Mouse (Mus musculus) neural tube, embryonic 13.5 days (tissue): ENCODE measurements around the gene Kctd13. TPM values are rescaled to one million over a fixed set of nuclear protein-coding genes. Genes with fewer than 3 reads are reported as not detected.
"Not testable (repeated sequence)": the region's sequence is repeated elsewhere in the genome, so short reads cannot be mapped to it uniquely, and the experiment has no call there.

Experiments
- ATAC-seq: fragments of 200-750 bp; cut with Nextera tagmentation; 2 replicates; pipeline ENCODE4 v1.8.0; 2017; ENCODE audit warnings: low read depth, mild to moderate bottlenecking, moderate TSS enrichment, moderate library complexity
- H3K27ac ChIP-seq: fragments of 300-500 bp; sonication (generic); replicated peaks from 2 replicates; pipeline ENCODE4 v1.5.1; 2015; ENCODE audit warnings: moderate library complexity, mild to moderate bottlenecking, inconsistent platforms
- H3K27me3 ChIP-seq: fragments of 300-500 bp; sonication (generic); 2 replicates; pipeline ENCODE4 v1.6.1; 2015; ENCODE audit warnings: mild to moderate bottlenecking, inconsistent platforms
- H3K36me3 ChIP-seq: fragments of 300-500 bp; sonication (generic); 2 replicates; pipeline ENCODE4 v1.6.1; 2015; ENCODE audit warnings: mild to moderate bottlenecking, inconsistent platforms
- H3K4me1 ChIP-seq: fragments of 300-500 bp; sonication (generic); replicated peaks from 2 replicates; pipeline ENCODE4 v1.6.1; 2015; ENCODE audit warnings: inconsistent platforms
- H3K4me2 ChIP-seq: fragments of 300-500 bp; sonication (generic); 2 replicates; pipeline ENCODE4 v1.6.1; 2015; ENCODE audit warnings: inconsistent platforms, mild to moderate bottlenecking, moderate library complexity
- H3K4me3 ChIP-seq: fragments of 300-500 bp; sonication (generic); 2 replicates; pipeline ENCODE4 v1.5.1; 2015; ENCODE audit warnings: mild to moderate bottlenecking, inconsistent platforms
- H3K9ac ChIP-seq: fragments of 300-500 bp; sonication (generic); 2 replicates; pipeline ENCODE4 v1.6.1; 2015; ENCODE audit warnings: moderate library complexity, mild to moderate bottlenecking, inconsistent platforms
- H3K9me3 ChIP-seq: fragments of 300-500 bp; sonication (generic); 2 replicates; pipeline ENCODE4 v1.6.1; 2016; ENCODE audit warnings: inconsistent platforms
- WGBS: fragments of 180-500 bp; shearing (Covaris S2); methylation state at CpG from one replicate; pipeline ENCODE4 v1.1.7; 2015; 5-methylcytosine and 5-hydroxymethylcytosine counted together
- polyA plus RNA-seq: library from polyadenylated mRNA; unstranded; fragments of >200 nt; fragmentation: Nextera tagmentation; extraction: Ambion mirVana; gene quantifications from 2 replicates; pipeline ENCODE4 v1.2.1, GENCODE M21; 2015

Gene Kctd13
- 94.3 and 99.3 TPM in 2 replicates for polyA plus RNA-seq

GRCm38 (mm10) chr7:126928384-126929037 lies at the start of gene Kctd13:
Gene Kctd13, plus strand, starts transcription at chr7:126928879.
- H3K4me2 ChIP-seq = peak within 1 kb of the TSS; percentile 86
- WGBS = 3% methylated on average over 56 of the region's 56 CpGs
- H3K27me3 ChIP-seq = no peaks in the 10 kb centered on the region
- H3K9ac ChIP-seq = peak within 1 kb of the TSS; percentile 77
- peak within 1 kb of the TSS; percentile 80 for H3K4me3 ChIP-seq
- peaks cover 15% of the 10 kb centered on the region; the same call in 1 of the 2 replicates for H3K36me3 ChIP-seq
- H3K4me1 ChIP-seq = peaks cover 19% of the 10 kb centered on the region
- peak; percentile 98 for ATAC-seq
- H3K27ac ChIP-seq = peak within 1 kb of the TSS; percentile 80
- H3K9me3 ChIP-seq = no peaks in the 10 kb centered on the region

GRCm38 (mm10) chr7:126881040-126881439 lies 47.6 kb upstream of the Kctd13 start:
- Histone ChIP-seq H3K27ac (0 out of 2 replicates have a peak overlapping the region, but pooled peaks have one; percentile 33), H3K36me3 (peaks cover 48% of the 10 kb centered on the region), H3K27me3 (no peaks in the 10 kb centered on the region), H3K4me1 (peaks cover 40% of the 10 kb centered on the region), H3K4me3 (peak overlapping the region; percentile 91; the same call in 1 of the 2 replicates), H3K9ac (peak overlapping the region; percentile 94), H3K4me2 (peak overlapping the region; percentile 99), H3K9me3 (no peaks in the 10 kb centered on the region)
- WGBS = 76% methylated on average over 6 of the region's 6 CpGs
- ATAC-seq = no peak

GRCm38 (mm10) chr7:126883731-126884181 lies 44.9 kb upstream of the Kctd13 start:
- no peak for ATAC-seq
- H3K4me2 ChIP-seq = peak overlapping the region; percentile 99
- under 1% methylated on average over 15 of the region's 15 CpGs for WGBS

GRCm38 (mm10) chr7:126884286-126885164 lies 44.2 kb upstream of the Kctd13 start, which contains the start of gene Taok2:
Gene Taok2, minus strand, starts transcription at chr7:126884703.
- peak within 1 kb of the TSS; percentile 94 for H3K9ac ChIP-seq
- H3K4me1 ChIP-seq = peaks cover 40% of the 10 kb centered on the region
- ATAC-seq = peak; percentile 98
- peak within 1 kb of the TSS; percentile 95 for H3K27ac ChIP-seq
- peaks cover 13% of the 10 kb centered on the region for H3K36me3 ChIP-seq
- H3K9me3 ChIP-seq = no peaks in the 10 kb centered on the region
- H3K27me3 ChIP-seq = no peaks in the 10 kb centered on the region
- peak within 1 kb of the TSS; percentile 91 for H3K4me3 ChIP-seq
- peak within 1 kb of the TSS; percentile 99 for H3K4me2 ChIP-seq
- WGBS = under 1% methylated on average over 55 of the region's 56 CpGs

More at GRCm38 (mm10) chr7:126883731-126884181, 44.9 kb upstream of the Kctd13 start:
- Histone ChIP-seq H3K4me3 (peak overlapping the region; percentile 91), H3K36me3 (peaks cover 20% of the 10 kb centered on the region), H3K27ac (peak overlapping the region; percentile 95), H3K4me1 (peaks cover 40% of the 10 kb centered on the region), H3K9ac (peak overlapping the region; percentile 94), H3K9me3 (no peaks in the 10 kb centered on the region), H3K27me3 (no peaks in the 10 kb centered on the region)

GRCm38 (mm10) chr7:126887281-126887680 lies 41.4 kb upstream of the Kctd13 start:
- Histone ChIP-seq H3K27ac (no peak overlapping the region), H3K27me3 (no peaks in the 10 kb centered on the region), H3K4me3 (no peak overlapping the region), H3K4me1 (peaks cover 15% of the 10 kb centered on the region), H3K9ac (no peak overlapping the region), H3K9me3 (no peaks in the 10 kb centered on the region), H3K36me3 (peaks cover 17% of the 10 kb centered on the region), H3K4me2 (no peak overlapping the region)
- WGBS = 89% methylated on average over 5 of the region's 5 CpGs
- ATAC-seq = no peak

- Histone ChIP-seq H3K27ac (no peak overlapping the region), H3K4me2 (no peak overlapping the region), H3K9ac (peak overlapping the region; percentile 26; the same call in 1 of the 2 replicates), H3K4me1 (no peaks in the 10 kb centered on the region), H3K9me3 (no peaks in the 10 kb centered on the region), H3K4me3 (no peak overlapping the region), H3K36me3 (peaks cover 17% of the 10 kb centered on the region), H3K27me3 (no peaks in the 10 kb centered on the region)
- 48% methylated on average over 7 of the region's 7 CpGs for WGBS
- ATAC-seq = no peak
These were observed 39.8 kb upstream of the Kctd13 start for GRCm38 (mm10) chr7:126888852-126889251.

- Histone ChIP-seq H3K4me1 (peaks cover 16% of the 10 kb centered on the region), H3K9ac (peak overlapping the region; percentile 88), H3K4me2 (peak overlapping the region; percentile 74), H3K36me3 (peaks cover 1% of the 10 kb centered on the region), H3K4me3 (no peak overlapping the region), H3K9me3 (no peaks in the 10 kb centered on the region), H3K27me3 (no peaks in the 10 kb centered on the region), H3K27ac (no peak overlapping the region)
- no peak for ATAC-seq
- WGBS = 90% methylated on average over 5 of the region's 5 CpGs
These were observed 31.8 kb upstream of the Kctd13 start for GRCm38 (mm10) chr7:126896912-126897311.

GRCm38 (mm10) chr7:126897390-126898101 lies 31.1 kb upstream of the Kctd13 start:
- ATAC-seq = peak; percentile 83
- WGBS = 27% methylated on average over 16 of the region's 16 CpGs
- peak overlapping the region; percentile 93 for H3K27ac ChIP-seq

GRCm38 (mm10) chr7:126898102-126898990 lies 30.3 kb upstream of the Kctd13 start:
- H3K9me3 ChIP-seq = no peaks in the 10 kb centered on the region
- no peaks in the 10 kb centered on the region for H3K36me3 ChIP-seq
- H3K27ac ChIP-seq = peak overlapping the region; percentile 93
- ATAC-seq = peak; percentile 95
- peak overlapping the region; percentile 69 for H3K4me3 ChIP-seq
- peaks cover 16% of the 10 kb centered on the region for H3K4me1 ChIP-seq
- H3K9ac ChIP-seq = peak overlapping the region; percentile 88
- peak overlapping the region; percentile 74 for H3K4me2 ChIP-seq
- WGBS = 13% methylated on average over 37 of the region's 37 CpGs
- no peaks in the 10 kb centered on the region for H3K27me3 ChIP-seq

More at GRCm38 (mm10) chr7:126897390-126898101, 31.1 kb upstream of the Kctd13 start:
- Histone ChIP-seq H3K4me2 (peak overlapping the region; percentile 74), H3K9ac (peak overlapping the region; percentile 88), H3K4me1 (peaks cover 16% of the 10 kb centered on the region), H3K4me3 (peak overlapping the region; percentile 69), H3K27me3 (no peaks in the 10 kb centered on the region), H3K36me3 (no peaks in the 10 kb centered on the region), H3K9me3 (no peaks in the 10 kb centered on the region)

- not testable (repeated sequence) for ATAC-seq, H3K27ac ChIP-seq, H3K9me3 ChIP-seq, H3K4me3 ChIP-seq, H3K9ac ChIP-seq, H3K36me3 ChIP-seq, H3K4me2 ChIP-seq, H3K27me3 ChIP-seq
- peaks cover 16% of the 10 kb centered on the region for H3K4me1 ChIP-seq
- 94% methylated on average over 7 of the region's 9 CpGs for WGBS
These were observed 28.9 kb upstream of the Kctd13 start for GRCm38 (mm10) chr7:126899781-126900180.

- H3K27me3 ChIP-seq = no peaks in the 10 kb centered on the region
- ATAC-seq = no peak
- no peaks in the 10 kb centered on the region for H3K4me1 ChIP-seq
- H3K36me3 ChIP-seq = no peaks in the 10 kb centered on the region
- no peak overlapping the region for H3K4me3 ChIP-seq
- WGBS = 70% methylated on average over 3 of the region's 3 CpGs
- no peak overlapping the region for H3K9ac ChIP-seq
- no peaks in the 10 kb centered on the region for H3K9me3 ChIP-seq
- H3K27ac ChIP-seq = no peak overlapping the region
- H3K4me2 ChIP-seq = no peak overlapping the region
These were observed 23.1 kb upstream of the Kctd13 start for GRCm38 (mm10) chr7:126905590-126905989.
